Mouse (Mus musculus) hindlimb bud, embryonic 11.5 days (tissue): Measurements from ENCODE around the gene AC129217.1.

Experiments used
- DNase-seq: peaks from one replicate; pipeline ENCODE4 v3.0.0-alpha.2; 2012; ENCODE audit warnings: low read depth, low spot score; ENCODE audit errors: extremely low spot score

Gene AC129217.1

DNA sequence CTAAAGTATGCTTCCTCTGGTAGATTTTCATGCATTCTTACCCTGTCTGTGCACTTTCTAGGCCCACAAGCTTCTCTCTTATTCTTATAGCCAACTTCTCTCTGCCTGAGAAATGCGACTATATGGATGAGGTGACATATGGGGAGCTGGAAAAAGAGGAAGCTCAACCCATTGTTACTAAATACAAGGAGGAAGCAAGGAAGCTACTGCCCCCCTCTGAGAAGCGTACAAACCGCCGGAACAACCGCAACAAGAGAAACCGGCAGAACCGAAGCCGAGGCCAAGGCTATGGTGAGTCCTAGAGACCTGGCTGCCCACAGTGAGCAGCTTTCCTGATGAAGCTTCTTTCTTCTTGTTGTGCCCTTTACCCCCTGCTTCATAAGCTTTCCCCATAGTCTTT, at the start of gene AC129217.1:
AC129217.1 (plus strand) TSS at position 114 of the 400 bp plus-strand sequence.
- no peak for DNase-seq

- DNase-seq = peak; percentile 83
Measured at GRCm38 (mm10) chr19:8786008-8786781, 43.4 kb upstream of the AC129217.1 start, which contains the start of gene Taf6l. TSS of gene Taf6l (minus strand) at chr19:8786417.

GRCm38 (mm10) chr19:8788521-8788920, 41.1 kb upstream of the AC129217.1 start:
- DNase-seq = no peak

DNA sequence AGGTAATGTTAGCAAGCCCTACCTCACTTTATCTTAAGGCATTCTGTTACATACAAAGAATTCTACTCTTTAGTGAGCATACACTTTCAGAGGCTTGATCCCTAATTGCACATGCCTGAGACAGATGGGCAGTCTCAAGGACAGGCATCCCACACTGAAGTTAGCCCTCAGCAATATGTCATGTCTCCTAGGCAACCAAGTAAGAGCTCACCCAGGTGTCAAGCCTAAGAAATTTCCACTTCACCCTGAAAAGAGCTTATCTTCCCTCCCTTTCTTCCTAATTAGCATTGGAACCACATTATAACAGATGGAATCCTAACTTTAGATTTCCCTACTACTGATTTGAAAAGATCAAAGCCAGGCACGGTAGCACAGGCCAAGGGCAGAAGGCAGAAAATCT, 40.4 kb upstream of the AC129217.1 start:
- no peak for DNase-seq

GRCm38 (mm10) chr19:8790171-8790570, 39.4 kb upstream of the AC129217.1 start:
- no peak for DNase-seq

DNA sequence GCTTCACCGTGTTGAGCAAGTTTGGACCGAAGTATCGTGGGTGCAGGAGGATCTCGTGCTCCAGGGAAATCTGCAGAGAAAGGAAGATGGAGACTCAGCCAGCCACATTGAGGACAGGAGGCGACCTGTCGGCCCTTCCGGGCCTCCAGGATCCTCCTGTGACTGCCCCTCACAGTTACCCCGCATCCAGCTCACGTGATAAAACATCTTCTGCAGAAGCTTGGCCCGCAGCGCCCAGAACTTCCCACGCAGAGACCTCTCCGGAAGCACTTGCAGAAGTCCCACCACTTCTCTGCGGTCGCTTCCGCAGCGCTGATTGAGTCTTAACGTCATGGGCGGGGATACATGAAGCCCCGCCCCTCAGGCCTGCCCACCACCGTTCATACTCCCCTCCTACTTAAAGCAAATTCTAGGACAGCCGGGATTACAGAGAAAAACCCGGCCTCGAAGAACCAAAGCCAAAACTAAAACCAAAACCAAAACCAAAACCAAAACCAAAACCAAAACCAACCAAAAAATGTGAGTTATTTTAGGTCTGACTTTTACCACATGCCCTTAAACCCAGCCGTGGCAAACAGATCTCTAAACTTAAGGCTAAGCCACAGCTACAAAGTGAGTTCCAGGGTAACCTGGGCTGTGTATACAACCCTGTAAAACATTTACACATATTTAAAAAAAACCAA, 31.2 kb upstream of the AC129217.1 start, which contains the start of gene Polr2g:
Polr2g (minus strand) TSS at position 314 of the 683 bp plus-strand sequence.
- DNase-seq = peak; percentile 86

- no peak for DNase-seq
Measured at GRCm38 (mm10) chr19:8798947-8799315, 30.6 kb upstream of the AC129217.1 start.

DNA sequence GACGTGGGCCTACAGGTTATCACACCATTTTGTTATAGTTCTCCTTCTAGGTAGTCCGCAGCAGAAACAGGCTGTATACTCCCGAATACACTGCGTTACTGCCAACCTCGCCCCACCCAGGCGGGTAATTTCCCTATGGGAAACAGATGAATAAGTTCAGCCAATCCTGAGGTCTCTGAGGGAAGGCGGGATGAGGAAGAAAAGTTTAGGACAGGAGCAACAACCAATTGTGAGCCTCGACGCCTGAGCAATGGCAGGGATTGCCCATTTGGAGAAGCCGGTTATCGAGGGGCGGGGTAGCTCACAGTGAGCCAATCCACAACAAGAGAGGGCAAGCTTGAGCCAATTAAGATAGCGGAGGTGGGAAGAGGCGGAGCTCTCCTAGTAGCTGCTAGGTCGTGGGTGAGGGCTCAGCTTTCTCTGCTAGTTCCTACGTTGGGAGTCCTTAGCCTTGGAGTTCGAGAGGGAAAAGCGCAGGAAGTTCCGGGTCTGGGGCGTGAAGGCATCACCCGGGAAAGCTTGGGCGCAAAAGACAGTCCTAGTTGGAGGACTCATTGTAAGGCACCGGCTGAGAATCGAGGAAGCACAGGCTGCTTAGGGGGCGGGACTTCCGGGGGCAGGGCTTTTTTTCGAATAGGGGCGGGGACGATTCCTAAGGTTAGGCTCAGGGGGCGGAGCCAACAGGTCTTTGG, 27.3 kb upstream of the AC129217.1 start, which contains the start of gene Zbtb3:
Zbtb3 (plus strand) TSS at position 426 of the 692 bp plus-strand sequence.
- peak; percentile 95 for DNase-seq

DNA sequence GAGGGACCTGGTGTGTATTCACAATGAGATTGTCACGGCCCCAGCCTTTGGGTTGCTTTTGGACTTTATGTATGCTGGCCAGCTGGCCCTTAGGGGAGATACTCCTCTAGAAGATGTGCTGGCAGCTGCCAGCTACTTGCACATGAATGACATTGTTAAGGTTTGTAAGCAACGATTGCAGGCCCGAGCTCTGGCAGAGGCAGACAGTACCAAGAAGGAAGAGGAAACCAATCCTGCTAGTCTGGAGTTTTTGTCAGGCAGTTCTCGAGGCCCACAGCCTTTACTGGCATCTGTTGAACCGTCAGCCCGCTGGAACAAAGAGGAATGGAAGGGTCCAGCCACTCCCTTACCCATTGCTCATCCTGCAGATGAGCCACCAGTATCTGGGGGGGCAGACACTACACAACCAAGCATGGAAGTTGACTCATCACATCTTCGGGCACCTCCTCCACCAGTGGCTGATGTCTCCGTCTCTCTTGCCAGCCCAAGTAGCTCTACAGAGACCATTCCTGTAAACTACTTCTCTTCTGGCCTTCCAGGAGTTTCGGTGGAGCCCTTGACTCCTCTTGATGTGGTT, 26.3 kb upstream of the AC129217.1 start:
- DNase-seq = no peak

DNA sequence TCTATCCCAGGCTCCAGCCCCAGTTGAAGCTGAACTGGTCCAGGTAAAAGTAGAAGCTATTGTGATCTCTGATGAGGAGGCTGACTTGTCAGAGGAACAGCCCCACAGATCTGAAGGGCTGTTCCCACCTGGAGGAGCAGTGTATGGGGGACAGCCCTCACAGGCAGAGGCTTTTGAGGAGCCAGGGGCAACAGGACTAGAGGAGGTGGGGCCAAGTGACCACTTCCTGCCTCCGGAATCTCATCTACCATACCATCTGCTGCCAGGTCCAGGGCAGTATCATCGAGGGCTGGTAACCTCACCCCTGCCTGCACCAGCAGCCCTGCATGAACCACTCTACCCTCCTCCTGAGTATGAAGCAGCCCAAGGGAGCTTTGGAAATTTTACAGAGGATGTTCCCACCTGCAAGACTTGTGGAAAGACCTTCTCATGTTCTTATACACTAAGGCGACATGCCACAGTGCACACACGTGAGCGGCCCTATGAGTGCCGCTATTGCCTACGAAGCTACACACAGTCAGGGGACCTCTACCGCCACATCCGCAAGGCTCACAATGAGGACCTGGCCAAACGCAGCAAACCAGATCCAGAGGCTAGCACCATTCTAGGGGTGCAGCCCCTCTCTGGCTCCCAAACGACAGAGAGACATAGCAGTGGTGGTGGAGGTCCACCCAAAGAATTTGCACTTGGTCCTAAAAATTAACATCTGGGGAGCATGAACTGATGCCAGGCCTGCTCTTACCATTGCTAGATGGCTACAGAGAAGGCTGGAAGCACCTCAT, 25.5 kb upstream of the AC129217.1 start:
- no peak for DNase-seq

DNA sequence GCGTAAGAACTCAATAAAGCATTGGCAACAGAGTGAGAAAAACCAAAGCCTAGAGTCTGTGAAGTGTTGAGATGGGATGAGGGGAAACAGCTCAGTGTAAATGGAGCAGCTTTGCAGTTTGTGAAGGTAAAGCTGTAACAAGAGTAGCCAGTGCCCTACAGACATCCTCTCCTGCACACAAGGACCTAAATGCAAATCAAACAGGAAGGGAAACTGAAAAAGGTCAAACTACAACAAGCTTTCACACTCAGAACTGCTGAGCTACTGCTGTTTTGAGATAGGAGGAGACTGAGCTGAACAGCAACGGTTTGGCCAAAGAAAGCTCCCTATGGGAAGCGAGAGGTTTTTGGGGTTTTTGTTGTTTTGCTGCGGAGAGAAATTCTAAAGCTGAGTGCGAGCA, 22.8 kb upstream of the AC129217.1 start:
- no peak for DNase-seq

DNA sequence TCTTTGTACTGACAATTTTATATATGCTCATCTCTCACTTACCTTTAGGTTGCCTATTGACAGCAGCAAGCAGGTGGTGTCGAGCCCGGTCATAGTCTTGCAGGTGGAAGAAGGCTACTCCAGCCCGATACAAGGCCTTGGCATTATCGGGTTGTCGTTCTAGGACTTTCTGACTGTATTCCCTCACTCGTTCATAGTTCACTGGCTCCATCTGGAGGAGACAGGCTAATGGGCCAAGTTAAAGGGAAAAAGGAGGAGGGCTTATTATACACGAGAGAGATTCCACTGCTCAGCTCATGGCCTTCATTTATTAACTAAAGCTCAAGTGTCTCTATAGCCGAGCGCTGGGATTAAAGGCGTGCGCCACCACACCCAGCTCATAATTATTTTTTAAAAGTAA, 13.8 kb upstream of the AC129217.1 start:
- DNase-seq = no peak

GRCm38 (mm10) chr19:8817001-8817400, 12.6 kb upstream of the AC129217.1 start:
- DNase-seq = no peak

- DNase-seq = no peak
Measured at GRCm38 (mm10) chr19:8818301-8818798, 11.2 kb upstream of the AC129217.1 start.

GRCm38 (mm10) chr19:8818801-8819595, 10.6 kb upstream of the AC129217.1 start, which contains the start of gene Ttc9c:
TSS of gene Ttc9c (minus strand) at chr19:8819333.
- peak; percentile 64 for DNase-seq

- DNase-seq = peak; percentile 97
Measured at GRCm38 (mm10) chr19:8819596-8820423, 9.8 kb upstream of the AC129217.1 start, which contains the start of gene Hnrnpul2. TSS of gene Hnrnpul2 (plus strand) at chr19:8820010.

DNA sequence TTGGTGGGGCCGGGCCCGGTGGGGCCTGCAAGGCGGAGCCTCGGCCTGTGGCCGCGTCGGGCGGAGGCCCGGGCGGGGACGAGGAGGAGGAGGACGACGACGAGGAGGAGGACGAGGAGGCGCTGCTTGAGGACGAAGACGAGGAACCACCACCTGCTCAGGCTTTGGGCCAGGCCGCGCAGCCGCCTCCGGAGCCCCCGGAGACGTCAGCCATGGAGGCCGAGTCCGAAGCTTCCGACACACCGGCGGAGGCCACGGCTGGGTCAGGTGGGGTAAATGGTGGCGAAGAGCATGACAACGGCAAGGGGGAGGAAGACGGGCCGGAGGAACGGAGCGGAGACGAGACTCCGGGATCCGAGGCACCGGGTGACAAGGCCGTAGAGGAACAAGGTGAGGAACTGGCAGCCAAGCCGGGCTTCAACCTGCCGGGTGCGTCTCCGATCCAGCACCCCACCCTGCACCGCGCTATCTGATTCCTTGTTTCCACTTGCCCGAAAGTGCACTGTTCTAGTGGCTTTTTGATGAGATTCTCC, 9.1 kb upstream of the AC129217.1 start:
- DNase-seq = no peak

GRCm38 (mm10) chr19:8821146-8821545, 8.4 kb upstream of the AC129217.1 start:
- no peak for DNase-seq
